Mouse (Mus musculus): ENCODE data around the gene Gm14597.
"Not testable (repeated sequence)": the region's sequence is repeated elsewhere in the genome, so short reads cannot be mapped to it uniquely, and the experiment has no call there.

The Gm14597 gene

DNA sequence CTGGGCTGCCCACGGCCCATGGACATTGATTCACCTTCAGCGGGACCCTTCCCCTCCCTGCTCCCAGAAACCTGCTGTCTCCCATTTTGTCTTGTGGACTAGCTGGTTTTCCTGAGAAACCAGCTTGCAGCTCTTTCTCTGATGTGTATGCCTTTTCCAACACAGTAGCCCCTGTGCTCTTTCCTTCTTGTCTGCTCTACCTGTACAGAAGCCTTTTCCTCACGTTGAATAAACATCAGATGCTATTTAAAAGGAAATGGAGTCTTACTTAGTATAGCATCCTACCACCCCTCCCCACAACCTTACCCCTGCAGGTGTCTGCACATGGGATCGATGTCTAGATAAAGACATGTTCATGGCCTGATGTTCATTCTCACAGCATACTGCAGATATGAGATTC, at the start of gene Gm14597:
Gm14597 (minus strand) TSS at position 101 of the 400 bp plus-strand sequence.
- not testable (repeated sequence) for DNase-seq (ENCODE audit: low spot score in 2 of 2)

DNA sequence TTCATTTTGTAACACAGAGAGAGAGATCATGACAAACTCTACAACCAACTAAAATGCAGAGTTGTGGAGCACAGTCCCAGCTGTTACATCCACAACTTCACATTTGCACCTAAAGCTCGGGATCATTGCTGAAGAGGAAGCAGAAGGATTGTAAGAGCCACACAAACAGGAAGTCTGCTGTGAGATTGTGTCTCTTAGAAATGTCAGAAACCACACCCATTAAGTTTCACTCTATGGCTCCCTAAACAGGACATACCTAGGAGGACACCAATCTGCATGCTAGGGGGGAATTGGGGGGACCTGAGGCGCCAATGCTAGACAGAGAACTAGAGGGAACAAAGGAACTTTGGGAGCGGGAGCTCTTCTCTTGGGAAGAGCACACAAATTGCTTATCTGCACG, 44.1 kb upstream of the Gm14597 start:
- not testable (repeated sequence) for DNase-seq (ENCODE audit: low spot score in 2 of 2)

DNA sequence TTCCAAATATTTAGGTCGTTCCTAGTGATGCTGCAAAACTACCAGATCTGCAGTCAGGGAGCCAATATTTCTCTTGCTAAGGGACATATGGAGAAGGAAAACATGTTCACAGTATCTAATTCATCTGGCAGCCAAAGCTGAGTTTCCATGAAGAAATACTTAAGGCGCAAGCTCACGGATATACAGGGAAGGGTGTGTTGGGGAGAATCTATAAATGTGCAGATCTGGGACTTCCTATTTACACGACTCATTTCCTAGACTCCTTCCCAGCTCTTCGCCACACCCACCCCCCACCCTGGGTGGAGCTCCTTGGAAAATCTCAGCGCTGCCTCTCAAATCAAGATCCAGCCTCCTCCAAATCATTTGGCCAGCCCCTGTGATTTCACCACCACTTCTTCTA, 37.1 kb upstream of the Gm14597 start:
- no peak for DNase-seq (ENCODE audit: low spot score in 2 of 2)

DNA sequence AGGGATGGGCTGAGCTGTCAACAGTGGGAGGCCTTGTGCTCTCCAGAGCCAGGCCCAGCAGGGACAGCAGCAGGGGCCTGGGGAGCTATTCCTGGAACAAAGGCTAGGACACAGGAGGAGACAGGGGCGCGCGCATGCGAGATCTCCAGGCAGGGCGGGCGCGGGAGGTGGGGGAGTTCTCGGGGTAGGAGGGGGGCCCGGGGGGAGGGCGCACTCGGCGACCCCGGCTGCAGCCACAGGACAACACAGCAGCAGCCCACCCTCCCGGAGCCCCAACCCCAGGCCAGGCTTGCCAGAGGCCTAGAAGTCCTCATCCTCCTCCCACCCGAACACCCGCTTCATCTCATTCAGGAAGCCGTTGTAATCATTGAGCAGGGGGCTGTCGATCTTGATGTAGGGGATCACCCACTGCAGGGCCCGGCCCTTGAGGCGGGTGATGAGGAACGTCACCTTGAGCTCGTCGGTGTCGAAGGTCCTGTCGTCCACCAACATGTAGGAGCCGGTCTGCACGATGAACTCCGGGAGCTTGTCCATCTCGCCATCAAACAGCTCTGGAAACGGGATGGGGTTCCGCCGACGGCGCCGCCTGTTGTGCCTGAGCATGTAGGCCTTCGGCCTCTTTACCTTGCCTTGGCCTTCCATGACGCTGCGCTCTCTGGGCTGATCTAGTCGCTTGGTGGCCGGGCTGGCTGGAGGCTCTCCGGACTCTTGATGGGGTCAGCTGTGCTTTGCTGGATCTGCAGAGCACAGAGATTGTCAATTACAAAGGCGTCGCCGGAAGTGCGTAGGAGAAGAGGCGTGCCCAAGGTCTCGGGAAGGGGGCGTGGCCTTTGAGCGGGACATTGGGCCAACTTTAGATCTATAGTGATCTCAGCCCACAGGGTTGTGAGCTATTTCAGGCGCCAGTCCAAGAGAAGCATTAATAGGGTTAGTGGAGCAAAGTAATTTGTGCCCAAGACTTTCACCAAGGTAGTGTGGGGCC, 34.5 kb upstream of the Gm14597 start, which contains the start of gene Rtl8a:
Rtl8a (minus strand) TSS at position 703 of the 982 bp plus-strand sequence.
- peak; percentile 82 to 86 for DNase-seq (ENCODE audit: low spot score in 2 of 2)

DNA sequence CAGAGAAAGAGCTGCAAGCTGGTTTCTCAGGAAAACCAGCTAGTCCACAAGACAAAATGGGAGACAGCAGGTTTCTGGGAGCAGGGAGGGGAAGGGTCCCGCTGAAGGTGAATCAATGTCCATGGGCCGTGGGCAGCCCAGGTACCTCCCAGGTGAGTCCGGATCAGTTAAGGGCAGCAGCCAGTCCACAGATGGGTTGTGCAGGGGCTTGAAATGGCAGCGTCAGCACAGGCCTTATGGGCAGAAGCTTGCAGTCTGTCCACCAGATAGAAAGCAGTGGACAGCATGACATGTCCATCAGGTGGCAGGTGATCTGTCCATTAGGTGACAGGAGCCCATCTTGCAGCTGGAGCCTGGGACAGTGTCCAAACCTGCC, 33.8 kb upstream of the Gm14597 start:
- DNase-seq (ENCODE audit: low spot score in 2 of 2), result peak in 1 of 2 experiments; percentile 19

DNA sequence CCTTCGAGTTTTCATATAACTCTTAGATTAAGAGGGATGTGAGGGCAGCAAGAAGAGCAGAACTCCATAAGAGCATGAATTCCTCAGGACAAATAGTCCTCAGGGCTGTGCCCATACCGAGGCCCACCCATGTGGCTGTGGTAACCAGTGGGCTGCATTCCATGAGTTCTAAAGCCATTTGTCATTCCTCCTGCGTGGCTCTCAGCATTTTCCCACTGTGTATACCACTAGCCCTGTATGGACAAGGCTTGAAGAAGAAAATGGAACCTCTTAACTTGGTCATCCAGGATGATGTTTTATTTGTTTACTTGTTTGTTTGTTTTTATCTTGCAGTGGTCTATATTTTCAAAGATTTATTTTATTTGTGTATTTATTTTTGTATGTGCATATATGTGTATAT, 29.3 kb upstream of the Gm14597 start:
- DNase-seq (ENCODE audit: low spot score in 2 of 2), result not testable (repeated sequence)

DNA sequence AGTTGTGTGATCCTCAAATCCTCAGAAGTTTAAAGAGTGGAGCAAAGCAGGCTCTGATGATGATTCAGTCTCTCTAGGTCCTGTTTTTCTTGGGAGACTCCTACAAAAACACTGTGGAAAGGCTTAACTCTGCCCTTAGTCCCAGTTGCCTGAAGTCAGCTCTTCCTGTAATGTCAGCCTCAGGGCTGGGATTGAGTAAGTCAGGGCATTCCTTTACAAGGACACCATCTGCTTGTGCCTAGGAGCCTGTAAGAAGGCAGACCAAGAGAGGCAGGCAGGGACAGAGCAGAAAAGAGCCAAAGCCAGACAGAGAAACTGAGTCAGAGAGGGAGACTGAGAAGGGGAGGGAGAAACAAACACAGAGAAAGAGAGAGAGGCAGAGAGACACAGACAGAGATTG, 2.6 kb upstream of the Gm14597 start:
- not testable (repeated sequence) for DNase-seq (ENCODE audit: low spot score in 2 of 2)

DNA sequence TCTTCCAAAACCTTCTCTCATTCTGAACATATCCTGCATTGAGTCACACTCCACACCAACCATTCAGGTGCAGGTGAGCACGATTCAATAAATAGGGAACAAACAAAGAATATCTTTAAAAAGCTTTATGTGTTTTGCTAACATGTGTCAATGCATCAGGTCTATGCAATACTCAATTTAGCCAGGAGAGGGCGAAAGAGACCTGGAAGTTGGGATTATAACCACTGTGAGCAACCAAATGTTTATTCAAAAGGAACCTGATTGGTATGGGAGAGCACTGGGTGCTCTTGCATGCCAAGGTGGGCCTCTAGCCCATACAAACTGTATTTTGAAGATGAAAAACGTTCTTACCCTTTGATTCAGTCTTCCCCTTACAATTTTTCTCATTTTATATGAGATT, 1.8 kb upstream of the Gm14597 start:
- DNase-seq (ENCODE audit: low spot score in 2 of 2), result peak; percentile 68 to 79

DNA sequence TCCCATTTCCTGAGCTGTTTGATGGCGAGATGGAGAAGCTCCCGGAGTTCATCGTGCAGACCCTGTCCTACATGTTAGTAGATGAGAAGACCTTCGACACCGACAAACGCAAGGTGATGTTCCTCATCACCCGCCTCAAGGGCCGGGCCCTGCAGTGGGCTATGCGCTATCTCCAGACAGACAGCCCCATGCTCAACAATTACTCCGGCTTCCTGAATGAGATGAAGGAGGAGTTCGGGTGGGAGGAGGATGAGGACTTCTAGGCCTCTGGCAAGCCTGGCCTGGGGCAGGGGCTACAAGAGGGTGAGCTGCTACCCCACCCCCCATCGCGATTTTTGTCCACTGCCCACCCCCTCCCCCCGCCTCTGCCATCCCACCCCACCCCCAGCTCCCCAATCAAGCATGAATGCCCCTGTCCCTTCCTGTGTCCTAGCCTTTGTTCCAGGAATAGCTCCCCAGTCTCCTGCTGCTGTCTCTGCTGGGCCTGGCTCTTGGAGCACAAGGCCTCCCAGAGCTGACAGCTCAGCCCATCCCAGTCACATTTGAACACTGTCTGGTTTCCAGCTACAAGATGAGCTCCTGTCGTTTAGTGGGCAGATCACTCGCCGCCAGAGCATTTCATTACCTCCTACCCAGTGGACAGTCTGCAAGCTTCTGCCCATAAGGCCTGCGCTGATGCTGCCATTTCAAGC, 511 bp downstream of the Gm14597 start:
- peak; percentile 28 to 31 for DNase-seq (ENCODE audit: low spot score in 2 of 2)

DNA sequence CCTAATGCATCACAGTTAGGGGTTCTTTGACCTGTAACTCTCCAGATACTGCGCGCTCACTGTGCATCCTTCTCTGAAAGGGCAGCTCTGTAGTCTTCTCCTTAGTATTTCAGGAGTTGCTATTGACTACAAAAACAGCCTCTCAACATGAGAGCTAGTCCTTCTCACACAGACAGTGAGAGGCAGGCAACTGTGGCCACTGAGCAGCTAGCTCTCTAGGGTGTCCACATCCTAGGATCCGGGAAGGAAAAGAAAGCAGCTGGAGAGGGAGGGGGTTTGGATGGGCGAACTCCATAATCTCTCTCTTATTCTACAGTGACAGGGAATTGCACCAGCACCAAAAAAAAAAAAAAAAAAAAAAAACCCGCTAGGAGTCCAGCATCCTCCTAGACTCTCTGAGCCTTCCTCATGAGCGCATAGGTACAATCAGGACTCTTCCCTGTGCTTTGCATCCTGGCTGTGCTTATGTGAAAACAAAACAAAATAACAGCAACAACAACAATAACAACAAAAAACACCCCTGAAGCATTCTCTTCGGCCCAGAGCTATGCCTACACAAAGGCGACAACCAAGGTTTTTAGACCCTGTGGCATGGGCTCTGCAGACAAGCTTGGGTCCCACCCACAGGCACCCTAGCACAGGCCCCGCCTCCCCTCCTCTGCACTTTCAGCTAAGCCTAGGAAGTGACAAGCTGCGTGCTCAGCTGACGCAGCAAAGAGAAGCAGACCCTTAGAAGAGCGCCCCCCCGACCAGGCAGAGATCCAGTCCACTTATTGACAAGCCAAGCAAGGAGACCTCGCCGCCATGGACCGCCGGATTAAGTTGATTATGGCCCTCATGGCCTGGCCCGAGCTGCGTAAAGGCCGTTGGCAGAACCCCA, 1.3 kb downstream of the Gm14597 start, which contains the start of gene Rtl8c:
Rtl8c (plus strand) TSS at position 791 of the 880 bp plus-strand sequence.
- DNase-seq (ENCODE audit: low spot score in 2 of 2), result peak; percentile 87 to 89

DNA sequence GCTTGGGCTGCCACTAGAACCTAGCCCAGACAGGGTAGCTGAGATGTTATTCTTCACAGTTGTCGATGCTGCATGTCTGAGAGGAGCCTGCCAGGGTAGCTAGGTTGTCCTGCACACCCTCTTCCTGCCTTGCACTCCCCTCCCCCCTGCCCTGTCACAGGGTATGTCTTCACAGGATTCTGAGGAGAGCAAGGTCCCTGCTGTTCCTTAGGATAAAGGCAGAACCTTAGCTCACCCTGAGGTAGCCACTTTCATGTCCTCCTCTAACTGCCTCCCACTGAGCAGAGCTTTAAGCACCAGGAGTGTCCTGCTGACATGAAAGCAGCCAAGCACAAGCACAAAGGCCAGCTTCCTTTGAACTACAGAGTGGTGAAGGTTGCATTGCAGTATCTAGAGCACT, 2.6 kb downstream of the Gm14597 start:
- not testable (repeated sequence) for DNase-seq (ENCODE audit: low spot score in 2 of 2)

DNA sequence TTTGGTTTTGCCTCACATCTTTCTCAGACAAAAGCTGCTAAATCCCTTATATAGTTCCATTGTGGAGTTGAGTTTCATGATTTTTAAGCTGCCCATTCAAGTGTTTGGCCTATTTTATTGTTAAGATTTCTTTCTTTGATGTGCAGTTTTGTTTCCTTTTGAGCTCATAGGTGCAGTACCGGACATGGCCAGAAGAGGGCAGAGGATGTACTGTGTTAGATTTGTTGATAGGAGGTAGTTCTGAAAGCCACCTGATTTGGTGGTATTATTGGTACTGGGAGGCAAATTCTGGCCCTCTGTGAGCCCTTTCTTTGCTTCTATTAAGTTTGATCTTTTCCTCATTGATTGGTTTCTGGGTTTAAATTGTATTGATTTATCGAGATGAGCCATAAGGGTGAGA, 8.8 kb downstream of the Gm14597 start:
- peak; percentile 49 to 63 for DNase-seq (ENCODE audit: low spot score in 2 of 2)

DNA sequence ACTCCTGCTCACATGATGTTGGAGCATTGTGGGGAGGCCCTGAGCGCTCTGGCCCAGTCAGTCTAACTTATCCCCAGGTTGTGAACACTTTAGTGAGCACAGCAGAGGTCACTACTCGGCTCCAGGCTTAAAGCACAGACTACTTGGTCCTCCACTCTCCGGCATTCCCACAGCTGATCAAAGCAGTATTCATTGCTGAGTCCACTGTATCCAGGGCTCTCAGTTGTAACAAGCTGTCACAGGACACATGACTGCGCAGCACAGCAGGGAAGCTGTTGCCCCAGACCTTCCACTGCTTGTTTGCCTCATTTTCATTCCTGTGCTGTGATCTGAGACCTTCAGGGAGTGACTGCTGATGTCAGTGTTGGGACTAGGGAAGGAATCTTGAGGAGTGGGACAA, 25.4 kb downstream of the Gm14597 start:
- DNase-seq (ENCODE audit: low spot score in 2 of 2), result not testable (repeated sequence)

DNA sequence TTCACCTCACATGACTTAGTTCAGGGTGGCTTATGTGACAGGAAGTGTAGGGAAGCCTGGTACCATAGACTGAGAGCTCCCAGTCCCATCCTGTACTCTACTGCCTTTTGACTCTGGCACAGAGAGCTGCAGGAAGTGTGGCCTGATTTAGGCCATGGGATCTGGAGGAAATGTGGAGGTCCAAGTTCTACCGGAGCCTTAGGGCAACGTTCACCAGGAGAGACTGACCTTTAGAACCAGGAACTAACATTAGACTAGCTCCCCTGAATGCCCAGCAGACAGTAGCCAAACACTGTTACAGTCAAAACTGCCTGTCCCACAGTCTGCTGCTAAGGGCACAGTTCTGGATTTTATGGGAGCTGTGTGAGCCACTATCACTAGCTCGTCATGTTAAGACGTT, 27.4 kb downstream of the Gm14597 start:
- not testable (repeated sequence) for DNase-seq (ENCODE audit: low spot score in 2 of 2)

DNA sequence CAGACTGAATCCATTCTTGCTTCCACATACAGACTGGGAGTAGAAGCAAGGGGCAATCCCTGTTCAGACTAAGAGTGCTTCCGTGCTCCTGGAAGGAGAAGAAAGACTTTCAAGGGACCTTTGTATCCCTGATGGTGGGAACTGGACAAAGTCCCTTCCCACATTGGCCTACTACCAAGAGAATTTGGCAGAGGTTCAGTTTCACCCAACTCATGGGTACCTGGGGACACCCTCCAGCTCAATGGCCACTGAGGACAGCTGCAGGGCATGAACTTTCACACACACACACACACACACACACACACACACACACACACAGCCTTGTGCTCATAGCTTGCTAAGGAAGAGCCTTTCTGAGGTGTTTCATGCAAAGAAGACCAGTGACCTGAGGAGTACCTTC, 29.5 kb downstream of the Gm14597 start:
- DNase-seq (ENCODE audit: low spot score in 2 of 2), result no peak
